Mouse (Mus musculus): ENCODE results near the gene Phyhd1. TPM values are rescaled to one million over a fixed set of nuclear protein-coding genes. Genes with fewer than 3 reads are reported as not detected.
A peak's percentile ranks its signal among the peaks of the same experiment; 100 is the strongest.

Gene Phyhd1
- polyA plus RNA-seq, 1 experiment from 2014 or later = 5.8 TPM

GRCm38 (mm10) chr2:30262840-30263441 lies 3.1 kb upstream of the Phyhd1 start:
- Histone ChIP-seq H3K4me1 (replicated peaks; ENCODE audit: control insufficient read depth, insufficient read depth) (peaks cover 18% of the 10 kb centered on the region), H3K36me3 (ENCODE audit: control insufficient read depth, insufficient read depth, low read length) (peaks cover 19% of the 10 kb centered on the region), H3K4me2 (replicated peaks; ENCODE audit: low read depth) (no peak overlapping the region), H3K27me3 (ENCODE audit: control insufficient read depth, insufficient read depth, low read length) (no peaks in the 10 kb centered on the region), H3K9me3 (ENCODE audit: control insufficient read depth, low read length) (no peaks in the 10 kb centered on the region), H3K4me3 (ENCODE audit: low read depth, low read length) (no peak overlapping the region), H3K27ac (replicated peaks) (no peak overlapping the region), H3K9ac (ENCODE audit: low read length) (no peak overlapping the region)
- ATAC-seq (ENCODE audit: low FRiP score, low TSS enrichment) = no peak
- WGBS = 31% methylated on average over 4 of the region's 4 CpGs
- no peak for TF ChIP-seq EP300 (optimal IDR thresholded peaks at IDR 0.05)
- TF ChIP-seq CTCF (IDR thresholded peaks at IDR 0.05; ENCODE audit: low read depth) = no peak
- DNase-seq (ENCODE audit: low spot score) = no peak

GRCm38 (mm10) chr2:30263811-30264210 lies 2.2 kb upstream of the Phyhd1 start:
- H3K9ac ChIP-seq (ENCODE audit: low read length) = no peak overlapping the region
- no peak overlapping the region; the same call in 1 of the 2 replicates for H3K27ac ChIP-seq (replicated peaks)
- H3K4me3 ChIP-seq (ENCODE audit: low read depth, low read length) = no peak overlapping the region
- no peaks in the 10 kb centered on the region for H3K9me3 ChIP-seq (ENCODE audit: control insufficient read depth, low read length)
- H3K4me2 ChIP-seq (replicated peaks; ENCODE audit: low read depth) = no peak overlapping the region
- H3K27me3 ChIP-seq (ENCODE audit: control insufficient read depth, insufficient read depth, low read length) = no peaks in the 10 kb centered on the region
- no peak for TF ChIP-seq CTCF (IDR thresholded peaks at IDR 0.05; ENCODE audit: low read depth)
- no peak for TF ChIP-seq EP300 (optimal IDR thresholded peaks at IDR 0.05)
- ATAC-seq (ENCODE audit: low FRiP score, low TSS enrichment) (no peak), DNase-seq (ENCODE audit: low spot score) (no peak)
- 78% methylated on average over 6 of the region's 6 CpGs for WGBS
- H3K36me3 ChIP-seq (ENCODE audit: control insufficient read depth, insufficient read depth, low read length) = peaks cover 19% of the 10 kb centered on the region
- peaks cover 18% of the 10 kb centered on the region for H3K4me1 ChIP-seq (replicated peaks; ENCODE audit: control insufficient read depth, insufficient read depth)

- Histone ChIP-seq H3K9ac (ENCODE audit: low read length) (peak overlapping the region; percentile 27; the same call in 1 of the 2 replicates), H3K4me2 (replicated peaks; ENCODE audit: low read depth) (no peak overlapping the region), H3K4me3 (ENCODE audit: low read depth, low read length) (no peak overlapping the region), H3K9me3 (ENCODE audit: control insufficient read depth, low read length) (no peaks in the 10 kb centered on the region), H3K27me3 (ENCODE audit: control insufficient read depth, insufficient read depth, low read length) (no peaks in the 10 kb centered on the region), H3K4me1 (replicated peaks; ENCODE audit: control insufficient read depth, insufficient read depth) (peaks cover 18% of the 10 kb centered on the region), H3K36me3 (ENCODE audit: control insufficient read depth, insufficient read depth, low read length) (peaks cover 19% of the 10 kb centered on the region), H3K27ac (replicated peaks) (peak overlapping the region; percentile 91)
- TF ChIP-seq CTCF (IDR thresholded peaks at IDR 0.05; ENCODE audit: low read depth) (no peak), EP300 (optimal IDR thresholded peaks at IDR 0.05) (no peak)
- no peak for ATAC-seq (ENCODE audit: low FRiP score, low TSS enrichment)
- DNase-seq (ENCODE audit: low spot score) = no peak
- 39% methylated on average over 7 of the region's 7 CpGs for WGBS
Observed at GRCm38 (mm10) chr2:30264671-30265519, 1.1 kb upstream of the Phyhd1 start.

- H3K9ac ChIP-seq (ENCODE audit: low read length) = peak overlapping the region; percentile 51; the same call in 1 of the 2 replicates
- peak; percentile 79 for ATAC-seq (ENCODE audit: low FRiP score, low TSS enrichment)
- H3K36me3 ChIP-seq (ENCODE audit: control insufficient read depth, insufficient read depth, low read length) = peaks cover 15% of the 10 kb centered on the region
- WGBS = 3% methylated on average over 4 of the region's 4 CpGs
- no peaks in the 10 kb centered on the region for H3K27me3 ChIP-seq (ENCODE audit: control insufficient read depth, insufficient read depth, low read length)
- peak overlapping the region; percentile 36 for H3K4me2 ChIP-seq (replicated peaks; ENCODE audit: low read depth)
- TF ChIP-seq CTCF (IDR thresholded peaks at IDR 0.05; ENCODE audit: low read depth) (no peak; the same call in 1 of the 2 replicates), EP300 (optimal IDR thresholded peaks at IDR 0.05) (peak; percentile 49)
- DNase-seq (ENCODE audit: low spot score) = peak; percentile 84
- H3K4me3 ChIP-seq (ENCODE audit: low read depth, low read length) = no peak overlapping the region
- H3K27ac ChIP-seq (replicated peaks) = peak overlapping the region; percentile 91
- no peaks in the 10 kb centered on the region for H3K9me3 ChIP-seq (ENCODE audit: control insufficient read depth, low read length)
- H3K4me1 ChIP-seq (replicated peaks; ENCODE audit: control insufficient read depth, insufficient read depth) = peaks cover 18% of the 10 kb centered on the region
Observed at GRCm38 (mm10) chr2:30266392-30266941, 464 bp downstream of the Phyhd1 start.

GRCm38 (mm10) chr2:30267466-30267865 lies 1.5 kb downstream of the Phyhd1 start:
- H3K27ac ChIP-seq (replicated peaks) = no peak overlapping the region
- no peak for DNase-seq (ENCODE audit: low spot score)
- peaks cover 6% of the 10 kb centered on the region; the same call in 1 of the 2 replicates for H3K36me3 ChIP-seq (ENCODE audit: control insufficient read depth, insufficient read depth, low read length)
- H3K4me3 ChIP-seq (ENCODE audit: low read depth, low read length) = no peak overlapping the region
- 91% methylated on average over 2 of the region's 2 CpGs for WGBS
- H3K27me3 ChIP-seq (ENCODE audit: control insufficient read depth, insufficient read depth, low read length) = no peaks in the 10 kb centered on the region
- no peak overlapping the region for H3K9ac ChIP-seq (ENCODE audit: low read length)
- peaks cover 18% of the 10 kb centered on the region for H3K4me1 ChIP-seq (replicated peaks; ENCODE audit: control insufficient read depth, insufficient read depth)
- H3K9me3 ChIP-seq (ENCODE audit: control insufficient read depth, low read length) = no peaks in the 10 kb centered on the region
- no peak for ATAC-seq (ENCODE audit: low FRiP score, low TSS enrichment)
- H3K4me2 ChIP-seq (replicated peaks; ENCODE audit: low read depth) = no peak overlapping the region
- TF ChIP-seq CTCF (IDR thresholded peaks at IDR 0.05; ENCODE audit: low read depth) = no peak
